Mouse (Mus musculus): Measurements from ENCODE around the gene Otos.

Otos gene

DNA sequence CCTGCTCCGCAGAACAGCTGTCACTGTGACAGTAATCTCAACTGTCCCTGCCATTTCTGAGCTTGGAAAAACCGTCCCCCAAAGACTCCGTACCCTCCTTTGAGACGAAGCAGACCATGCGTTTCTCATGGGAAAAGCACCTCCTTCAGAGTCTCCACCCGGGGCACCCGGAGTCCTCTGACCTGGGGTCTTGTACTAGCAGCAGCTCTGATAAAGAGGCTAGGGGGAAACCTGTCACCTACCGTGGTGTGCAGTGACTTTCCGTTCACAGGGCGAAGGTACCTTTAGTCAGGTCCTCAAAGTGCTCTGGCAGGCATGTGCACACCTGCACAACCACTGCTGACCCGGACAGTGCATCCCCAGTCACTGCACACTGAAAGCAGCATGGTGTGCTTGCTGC, 12.0 kb downstream of the Otos start:
- no peak for TF ChIP-seq GATA4 (IDR thresholded peaks at IDR 0.05; ENCODE audit: insufficient replicate concordance, low read length)

- no peak for TF ChIP-seq GATA4 (IDR thresholded peaks at IDR 0.05; ENCODE audit: insufficient replicate concordance, low read length)
These were observed 12.6 kb downstream of the Otos start for GRCm38 (mm10) chr1:92636015-92636414.

GRCm38 (mm10) chr1:92634976-92635599, 13.6 kb downstream of the Otos start:
- TF ChIP-seq GATA4 (IDR thresholded peaks at IDR 0.05; ENCODE audit: insufficient replicate concordance, low read length) = no peak

DNA sequence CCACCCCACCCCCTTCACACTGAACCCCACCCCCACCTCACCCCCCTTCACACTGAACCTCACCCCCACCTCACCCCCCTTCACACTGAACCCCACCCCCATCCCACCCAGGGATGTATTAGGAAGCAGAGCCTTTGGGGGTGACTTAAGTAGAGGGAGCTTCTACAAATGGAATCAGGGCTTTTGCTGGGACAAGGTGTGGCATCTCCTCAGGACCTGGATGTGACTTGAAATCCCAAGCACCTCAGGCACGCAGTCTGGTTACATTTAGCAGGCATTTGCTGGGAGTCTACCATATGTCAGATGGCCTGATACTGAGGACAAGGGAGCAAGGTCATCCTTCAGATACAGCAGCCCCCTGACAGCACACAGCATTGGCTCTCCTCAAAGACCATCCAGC, 14.1 kb downstream of the Otos start:
- no peak for TF ChIP-seq GATA4 (IDR thresholded peaks at IDR 0.05; ENCODE audit: insufficient replicate concordance, low read length)

- no peak for TF ChIP-seq GATA4 (IDR thresholded peaks at IDR 0.05; ENCODE audit: insufficient replicate concordance, low read length)
These were observed 14.9 kb downstream of the Otos start for GRCm38 (mm10) chr1:92633726-92634125.

DNA sequence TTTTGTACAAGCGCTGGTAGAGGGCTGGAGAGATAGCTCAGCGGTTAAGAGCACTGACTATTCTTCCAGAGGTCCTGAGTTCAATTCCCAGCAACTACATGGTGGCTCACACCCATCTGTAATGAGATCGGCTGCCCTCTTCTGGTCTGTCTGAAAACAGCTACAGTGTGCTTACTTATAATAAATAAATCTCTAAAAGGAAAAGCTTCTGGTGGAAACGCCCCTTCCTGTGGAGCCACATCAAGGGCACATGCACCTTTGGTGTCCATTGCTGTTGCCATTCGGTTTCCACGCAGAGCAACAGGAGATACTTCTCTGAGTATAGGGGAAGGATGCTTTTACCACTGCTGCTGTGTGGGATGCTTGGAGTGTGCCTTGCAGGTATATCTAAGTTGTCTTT, 15.7 kb downstream of the Otos start:
- TF ChIP-seq GATA4 (IDR thresholded peaks at IDR 0.05; ENCODE audit: insufficient replicate concordance, low read length) = no peak

DNA sequence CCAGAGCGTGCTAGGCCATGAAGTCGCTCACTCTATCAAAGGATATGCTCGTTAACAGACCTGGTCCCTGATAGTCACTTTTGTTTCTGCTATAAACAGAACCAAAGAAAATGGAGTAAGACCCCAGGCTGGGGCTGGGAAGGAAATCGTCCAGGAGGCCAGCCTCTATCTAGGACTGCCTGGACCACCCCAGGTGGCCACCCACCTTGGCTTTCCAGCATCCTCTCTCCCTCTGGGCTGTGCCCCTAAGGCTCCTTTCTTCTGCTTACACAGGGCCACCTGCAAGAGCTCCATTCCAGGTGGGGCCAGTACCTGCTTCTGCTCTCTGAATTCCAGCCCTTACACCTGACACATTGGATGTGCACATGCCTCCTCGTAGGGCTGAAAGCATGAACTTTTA, 16.4 kb downstream of the Otos start:
- no peak for TF ChIP-seq GATA4 (IDR thresholded peaks at IDR 0.05; ENCODE audit: insufficient replicate concordance, low read length)

GRCm38 (mm10) chr1:92628227-92628626, 20.4 kb downstream of the Otos start:
- no peak for TF ChIP-seq GATA4 (IDR thresholded peaks at IDR 0.05; ENCODE audit: insufficient replicate concordance, low read length)

GRCm38 (mm10) chr1:92618360-92618759, 30.3 kb downstream of the Otos start:
- no peak for TF ChIP-seq GATA4 (IDR thresholded peaks at IDR 0.05; ENCODE audit: insufficient replicate concordance, low read length)

- TF ChIP-seq GATA4 (IDR thresholded peaks at IDR 0.05; ENCODE audit: insufficient replicate concordance, low read length) = no peak
These were observed 31.2 kb downstream of the Otos start, which contains the start of gene Olfr12 for GRCm38 (mm10) chr1:92617488-92617887. Olfr12 (plus strand) TSS chr1:92617788.

DNA sequence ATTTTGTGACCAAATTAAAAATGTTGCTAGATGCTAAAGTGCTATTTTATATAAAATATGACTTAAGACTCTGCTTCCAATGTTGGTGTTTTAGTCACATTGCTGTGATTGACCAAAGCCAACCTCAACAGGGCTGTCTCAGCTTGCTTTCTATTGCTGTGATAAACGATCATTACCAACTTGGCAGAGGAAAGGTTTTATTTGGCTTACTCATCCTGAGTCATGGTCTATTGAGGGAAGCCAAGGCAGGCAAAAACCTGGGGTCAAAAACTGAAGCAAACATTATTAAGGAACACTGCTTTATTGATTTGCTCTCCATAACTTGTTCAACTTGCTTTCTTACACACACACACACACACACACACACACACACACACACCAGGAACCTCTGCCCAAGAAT, 32.6 kb downstream of the Otos start:
- TF ChIP-seq GATA4 (IDR thresholded peaks at IDR 0.05; ENCODE audit: insufficient replicate concordance, low read length) = no peak

GRCm38 (mm10) chr1:92614516-92614915, 34.1 kb downstream of the Otos start:
- TF ChIP-seq GATA4 (IDR thresholded peaks at IDR 0.05; ENCODE audit: insufficient replicate concordance, low read length) = no peak

DNA sequence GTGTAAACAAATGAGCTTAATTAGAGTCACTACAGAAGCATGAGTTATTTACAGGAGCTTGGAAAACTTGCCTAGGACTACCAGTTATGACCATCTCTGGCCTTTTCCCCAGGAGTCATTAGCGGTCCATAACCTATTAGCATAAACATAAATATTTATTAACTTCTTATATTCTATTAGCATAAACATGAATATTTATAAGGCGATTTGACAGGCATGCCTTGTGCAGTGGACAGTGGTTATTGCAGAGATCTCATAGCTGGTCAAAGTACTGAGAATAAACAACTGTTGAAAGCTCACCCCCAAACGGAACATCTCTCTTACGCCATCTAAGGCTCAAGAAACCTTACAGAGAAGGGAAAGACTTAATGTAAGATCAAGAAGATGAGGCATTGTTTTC, 35.5 kb downstream of the Otos start:
- TF ChIP-seq GATA4 (IDR thresholded peaks at IDR 0.05; ENCODE audit: insufficient replicate concordance, low read length) = no peak

- no peak for TF ChIP-seq GATA4 (IDR thresholded peaks at IDR 0.05; ENCODE audit: insufficient replicate concordance, low read length)
These were observed 37.6 kb downstream of the Otos start for GRCm38 (mm10) chr1:92611008-92611407.

- no peak for TF ChIP-seq GATA4 (IDR thresholded peaks at IDR 0.05; ENCODE audit: insufficient replicate concordance, low read length)
These were observed 40.9 kb downstream of the Otos start for GRCm38 (mm10) chr1:92607711-92608110.

DNA sequence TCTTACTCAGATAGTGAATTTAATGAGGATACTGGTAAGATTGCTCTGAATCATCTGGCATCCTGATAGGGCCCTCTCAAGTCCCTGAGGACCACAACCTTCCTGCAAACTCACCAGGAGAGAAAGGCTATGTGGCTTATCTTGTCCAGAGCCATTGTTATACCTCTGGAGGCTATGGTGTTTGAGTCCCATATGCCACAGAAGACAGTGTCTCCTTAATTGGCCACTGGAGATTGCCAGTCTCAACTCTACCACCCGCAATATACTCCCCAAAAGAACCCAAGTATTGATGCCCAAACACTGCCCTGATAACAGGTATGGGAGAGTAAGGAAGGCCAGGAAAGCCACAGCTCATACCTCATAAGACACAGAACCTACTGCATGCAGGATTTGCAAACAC, 43.2 kb downstream of the Otos start, which contains the start of gene Olfr1410:
Olfr1410 (plus strand) TSS at position 301 of the 400 bp plus-strand sequence.
- no peak for TF ChIP-seq GATA4 (IDR thresholded peaks at IDR 0.05; ENCODE audit: insufficient replicate concordance, low read length)

DNA sequence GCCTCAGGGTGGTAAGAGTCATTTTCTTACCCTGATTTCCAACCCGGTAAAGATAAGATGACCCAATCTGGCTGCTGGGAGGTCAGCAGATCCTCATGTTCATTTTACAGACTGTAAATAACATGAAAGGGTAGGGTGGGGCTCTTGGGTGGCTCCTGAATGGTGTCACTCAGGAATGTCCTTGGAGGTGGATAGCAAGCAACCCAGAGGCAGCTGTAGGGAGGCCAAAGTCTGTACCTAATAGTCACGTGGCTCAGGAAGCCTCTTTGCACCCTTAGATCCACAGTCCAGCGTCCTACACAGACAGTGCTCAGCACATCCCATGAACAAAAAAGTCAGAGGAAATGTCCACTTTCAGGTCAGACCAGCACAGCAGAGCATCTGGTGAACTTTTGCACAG, 52.6 kb downstream of the Otos start:
- no peak for TF ChIP-seq GATA4 (IDR thresholded peaks at IDR 0.05; ENCODE audit: insufficient replicate concordance, low read length)

Data from liver, adult (tissue).